Mouse (Mus musculus): ENCODE measurements around the gene Gm43518. TPM values are rescaled to one million over a fixed set of nuclear protein-coding genes. Genes with fewer than 3 reads are reported as not detected.

Gm43518 gene
- polyA plus RNA-seq, 1 experiment = 12.3 TPM

DNA sequence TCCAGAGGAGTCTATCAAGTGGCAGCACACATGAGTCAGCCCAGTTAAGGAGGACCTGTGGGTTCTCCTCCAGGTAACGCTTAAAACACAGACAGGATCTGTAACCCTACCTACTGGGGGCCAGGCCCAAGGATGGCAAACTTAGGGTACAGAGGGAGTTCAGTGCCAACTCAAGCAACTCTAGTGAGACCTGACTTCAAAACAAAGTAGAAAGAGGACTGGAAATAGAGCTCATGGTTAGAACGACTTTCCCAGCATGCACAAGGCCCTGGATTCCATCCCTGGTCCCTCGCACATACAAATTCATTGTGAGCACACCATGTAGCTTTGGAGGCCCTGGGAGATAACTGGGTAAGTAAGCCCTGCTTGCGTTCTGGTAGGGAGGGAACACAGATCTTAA, 43.4 kb downstream of the Gm43518 start:
- H3K27ac ChIP-seq (ENCODE audit: control insufficient read depth, insufficient read depth, low read depth, low read length) = no peak overlapping the region
- H3K36me3 ChIP-seq (ENCODE audit: control insufficient read depth, insufficient read depth, low read length) = 0 out of 2 replicates have a peak, but pooled peaks cover 1% of the 10 kb centered on the region
- TF ChIP-seq CTCF (IDR thresholded peaks at IDR 0.05; ENCODE audit: control insufficient read depth, insufficient read depth, insufficient replicate concordance, low read depth, low read length) = no peak
- TF ChIP-seq POLR2A (IDR thresholded peaks at IDR 0.05; ENCODE audit: control insufficient read depth, low read depth, low read length) = no peak
- no peak overlapping the region for H3K4me3 ChIP-seq (ENCODE audit: control insufficient read depth, low read depth, low read length)
- no peaks in the 10 kb centered on the region for H3K27me3 ChIP-seq (ENCODE audit: control insufficient read depth, insufficient read depth, low read length)
- peaks cover 10% of the 10 kb centered on the region for H3K4me1 ChIP-seq (ENCODE audit: control insufficient read depth, insufficient read depth, low read length)

DNA sequence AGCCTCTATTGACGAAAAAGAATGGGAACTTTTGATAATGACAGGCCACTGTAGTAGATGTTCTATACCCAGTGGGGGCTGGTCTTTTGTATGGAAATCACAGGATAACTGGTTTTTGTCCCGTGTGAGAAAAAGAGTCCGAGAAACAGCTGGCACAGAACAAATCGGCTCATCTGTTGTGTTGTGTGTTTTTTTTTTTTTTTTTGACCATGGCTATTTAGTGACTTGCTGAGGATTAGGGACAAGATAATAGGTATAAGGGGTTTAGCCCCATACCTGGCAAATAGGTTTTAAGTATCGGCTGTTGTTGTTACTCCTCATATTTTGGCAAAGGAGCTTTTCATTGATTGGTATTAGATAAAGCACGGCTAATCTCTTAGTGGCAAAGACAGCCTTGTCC, 45.2 kb downstream of the Gm43518 start:
- H3K36me3 ChIP-seq (ENCODE audit: control insufficient read depth, insufficient read depth, low read length) = 0 out of 2 replicates have a peak, but pooled peaks cover 1% of the 10 kb centered on the region
- H3K27ac ChIP-seq (ENCODE audit: control insufficient read depth, insufficient read depth, low read depth, low read length) = no peak overlapping the region
- no peak for TF ChIP-seq CTCF (IDR thresholded peaks at IDR 0.05; ENCODE audit: control insufficient read depth, insufficient read depth, insufficient replicate concordance, low read depth, low read length)
- TF ChIP-seq POLR2A (IDR thresholded peaks at IDR 0.05; ENCODE audit: control insufficient read depth, low read depth, low read length) = no peak
- H3K4me3 ChIP-seq (ENCODE audit: control insufficient read depth, low read depth, low read length) = no peak overlapping the region
- H3K27me3 ChIP-seq (ENCODE audit: control insufficient read depth, insufficient read depth, low read length) = no peaks in the 10 kb centered on the region
- peaks cover 10% of the 10 kb centered on the region for H3K4me1 ChIP-seq (ENCODE audit: control insufficient read depth, insufficient read depth, low read length)

DNA sequence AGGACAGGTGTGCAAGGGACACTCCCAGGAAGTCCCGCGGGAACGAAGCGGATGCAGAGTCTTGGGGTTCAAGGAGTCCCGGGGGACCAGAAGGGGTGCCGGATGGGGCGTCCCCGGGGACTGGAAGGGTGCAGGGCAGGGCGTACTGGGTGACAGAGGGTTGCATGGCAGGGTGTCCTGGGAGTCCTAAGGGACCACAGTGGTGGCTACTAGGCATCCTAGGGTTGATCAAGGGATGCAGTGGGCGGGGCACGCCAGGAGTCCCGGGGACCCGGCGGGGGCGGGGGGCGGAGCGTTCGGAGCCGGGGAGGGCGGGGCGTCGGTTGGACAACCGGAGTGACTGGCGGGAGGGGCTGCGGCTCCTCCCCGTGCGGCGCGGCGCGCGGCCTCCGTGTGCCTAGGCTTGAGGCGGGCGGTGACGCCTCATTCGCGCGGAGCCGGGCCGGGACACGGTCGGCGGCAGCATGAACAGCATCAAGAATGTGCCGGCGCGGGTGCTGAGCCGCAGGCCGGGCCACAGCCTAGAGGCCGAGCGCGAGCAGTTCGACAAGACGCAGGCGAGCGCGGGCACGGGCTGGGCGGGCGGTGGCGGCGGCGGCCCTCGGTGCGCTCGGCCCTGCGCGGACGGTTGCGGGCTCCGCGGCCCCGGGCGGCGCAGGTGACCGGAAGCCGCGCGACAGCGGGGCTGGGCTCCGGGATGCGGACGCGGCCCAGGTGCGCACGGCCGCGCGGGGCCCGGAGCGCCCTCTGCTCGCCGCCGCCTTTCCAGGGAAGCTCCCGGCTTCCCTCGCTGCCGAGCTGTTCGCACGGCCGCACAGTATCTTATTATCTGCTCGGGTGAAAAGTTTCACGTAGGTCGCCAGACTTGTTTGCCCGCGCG, 46.3 kb downstream of the Gm43518 start, which contains the start of gene Hip1r:
Hip1r (plus strand) TSS at position 330 of the 880 bp plus-strand sequence.
- TF ChIP-seq POLR2A (IDR thresholded peaks at IDR 0.05; ENCODE audit: control insufficient read depth, low read depth, low read length) (no peak), CTCF (IDR thresholded peaks at IDR 0.05; ENCODE audit: control insufficient read depth, insufficient read depth, insufficient replicate concordance, low read depth, low read length) (no peak)
- Histone ChIP-seq H3K27ac (ENCODE audit: control insufficient read depth, insufficient read depth, low read depth, low read length) (peak within 1 kb of the TSS; percentile 73), H3K4me1 (ENCODE audit: control insufficient read depth, insufficient read depth, low read length) (peaks cover 10% of the 10 kb centered on the region), H3K36me3 (ENCODE audit: control insufficient read depth, insufficient read depth, low read length) (0 out of 2 replicates have a peak, but pooled peaks cover 1% of the 10 kb centered on the region), H3K4me3 (ENCODE audit: control insufficient read depth, low read depth, low read length) (peak within 1 kb of the TSS; percentile 95), H3K27me3 (ENCODE audit: control insufficient read depth, insufficient read depth, low read length) (no peaks in the 10 kb centered on the region)

DNA sequence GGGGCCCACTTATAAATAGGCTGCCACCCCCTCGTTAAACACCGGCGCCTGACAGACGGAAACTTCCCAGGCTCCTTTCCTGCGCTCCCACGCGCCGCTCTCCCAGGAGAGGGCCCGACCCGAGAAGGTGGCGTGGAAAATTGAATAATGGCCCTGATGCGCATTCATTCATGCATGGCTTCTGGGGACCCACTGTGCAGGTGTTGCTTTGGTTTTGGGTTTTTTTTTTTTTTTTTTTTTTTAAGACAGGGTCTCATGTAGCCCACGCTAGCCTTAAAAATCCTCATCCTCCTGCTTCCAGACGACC, 46.9 kb downstream of the Gm43518 start:
- no peaks in the 10 kb centered on the region for H3K27me3 ChIP-seq (ENCODE audit: control insufficient read depth, insufficient read depth, low read length)
- peaks cover 10% of the 10 kb centered on the region for H3K4me1 ChIP-seq (ENCODE audit: control insufficient read depth, insufficient read depth, low read length)
- no peak overlapping the region for H3K27ac ChIP-seq (ENCODE audit: control insufficient read depth, insufficient read depth, low read depth, low read length)
- peak overlapping the region; percentile 95 for H3K4me3 ChIP-seq (ENCODE audit: control insufficient read depth, low read depth, low read length)
- no peak for TF ChIP-seq POLR2A (IDR thresholded peaks at IDR 0.05; ENCODE audit: control insufficient read depth, low read depth, low read length)
- no peak for TF ChIP-seq CTCF (IDR thresholded peaks at IDR 0.05; ENCODE audit: control insufficient read depth, insufficient read depth, insufficient replicate concordance, low read depth, low read length)
- H3K36me3 ChIP-seq (ENCODE audit: control insufficient read depth, insufficient read depth, low read length) = 0 out of 2 replicates have a peak, but pooled peaks cover 1% of the 10 kb centered on the region

DNA sequence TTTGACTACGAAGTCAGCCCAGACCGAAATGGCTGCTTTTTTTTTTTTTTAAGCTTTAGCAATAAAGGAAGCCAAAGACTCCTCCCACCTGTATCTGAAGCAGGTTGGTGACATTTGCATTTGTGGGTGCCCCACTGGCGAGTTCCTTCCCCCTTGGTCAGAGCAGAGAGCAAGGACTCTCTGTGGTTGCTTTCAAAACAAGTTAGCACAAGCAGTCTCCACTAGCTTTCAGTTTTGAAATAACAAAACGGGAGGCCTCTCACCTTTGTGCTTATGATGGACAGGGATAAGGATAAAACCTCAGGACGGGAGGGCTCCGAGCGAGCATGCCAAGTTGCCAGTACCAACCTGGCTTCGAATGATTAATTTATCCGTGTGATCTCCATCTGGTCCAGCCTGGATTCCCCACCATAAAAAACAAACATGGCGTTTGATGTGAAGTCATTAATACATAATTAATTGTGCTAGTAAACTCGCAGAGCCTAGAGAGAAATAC, 47.4 kb downstream of the Gm43518 start:
- TF ChIP-seq CTCF (IDR thresholded peaks at IDR 0.05; ENCODE audit: control insufficient read depth, insufficient read depth, insufficient replicate concordance, low read depth, low read length) (no peak), POLR2A (IDR thresholded peaks at IDR 0.05; ENCODE audit: control insufficient read depth, low read depth, low read length) (no peak)
- no peak overlapping the region for H3K27ac ChIP-seq (ENCODE audit: control insufficient read depth, insufficient read depth, low read depth, low read length)
- no peaks in the 10 kb centered on the region for H3K36me3 ChIP-seq (ENCODE audit: control insufficient read depth, insufficient read depth, low read length)
- no peaks in the 10 kb centered on the region for H3K27me3 ChIP-seq (ENCODE audit: control insufficient read depth, insufficient read depth, low read length)
- H3K4me3 ChIP-seq (ENCODE audit: control insufficient read depth, low read depth, low read length) = no peak overlapping the region
- H3K4me1 ChIP-seq (ENCODE audit: control insufficient read depth, insufficient read depth, low read length) = peaks cover 10% of the 10 kb centered on the region

DNA sequence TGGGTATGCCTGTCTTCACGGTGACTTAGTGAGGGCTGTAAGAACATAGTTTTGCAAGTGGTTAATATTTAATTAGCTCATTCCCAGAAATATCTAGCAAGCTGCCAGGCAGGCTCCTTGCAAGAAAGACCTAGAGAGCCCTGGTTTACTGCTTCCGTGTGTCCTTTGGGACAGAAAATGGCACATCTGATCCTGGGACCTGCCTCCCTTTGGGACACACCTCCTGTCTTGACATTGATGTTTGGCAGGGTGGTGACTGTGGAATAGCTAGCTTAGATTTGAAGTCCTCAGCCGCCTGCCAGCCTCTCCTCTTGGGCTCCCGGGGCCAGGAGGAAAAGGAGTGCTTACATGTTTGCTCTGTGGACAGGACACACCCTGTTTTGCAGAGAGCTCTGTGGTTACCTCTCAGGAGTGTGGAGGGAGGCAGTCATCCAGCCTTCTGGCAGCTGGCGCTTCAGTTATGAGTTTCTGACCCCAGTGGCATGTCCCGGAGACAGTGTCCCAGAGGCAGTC, 48.5 kb downstream of the Gm43518 start:
- TF ChIP-seq CTCF (IDR thresholded peaks at IDR 0.05; ENCODE audit: control insufficient read depth, insufficient read depth, insufficient replicate concordance, low read depth, low read length) (no peak), POLR2A (IDR thresholded peaks at IDR 0.05; ENCODE audit: control insufficient read depth, low read depth, low read length) (no peak)
- peaks cover 10% of the 10 kb centered on the region for H3K4me1 ChIP-seq (ENCODE audit: control insufficient read depth, insufficient read depth, low read length)
- no peak overlapping the region for H3K27ac ChIP-seq (ENCODE audit: control insufficient read depth, insufficient read depth, low read depth, low read length)
- no peaks in the 10 kb centered on the region for H3K27me3 ChIP-seq (ENCODE audit: control insufficient read depth, insufficient read depth, low read length)
- no peak overlapping the region for H3K4me3 ChIP-seq (ENCODE audit: control insufficient read depth, low read depth, low read length)
- no peaks in the 10 kb centered on the region for H3K36me3 ChIP-seq (ENCODE audit: control insufficient read depth, insufficient read depth, low read length)

DNA sequence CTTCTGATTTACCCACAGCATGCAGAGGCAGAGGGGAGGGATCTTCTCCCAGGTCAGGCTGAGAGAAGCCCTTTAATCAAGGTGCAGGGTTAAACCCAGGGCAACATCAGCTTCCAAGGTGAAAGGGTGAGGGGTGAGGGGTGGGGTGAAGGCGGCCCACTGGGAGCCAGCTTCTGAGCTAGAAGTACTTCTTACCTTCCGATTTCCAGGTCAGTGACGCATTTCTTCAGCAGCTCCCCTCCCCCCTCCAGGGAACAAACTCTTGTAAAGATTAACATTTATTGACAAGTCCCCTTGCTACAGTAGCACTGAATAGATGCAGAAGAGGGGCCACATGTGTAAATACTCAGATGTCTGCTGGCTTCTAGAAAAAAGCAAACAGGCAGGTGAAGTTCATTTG, 50.0 kb downstream of the Gm43518 start:
- Histone ChIP-seq H3K36me3 (ENCODE audit: control insufficient read depth, insufficient read depth, low read length) (no peaks in the 10 kb centered on the region), H3K27ac (ENCODE audit: control insufficient read depth, insufficient read depth, low read depth, low read length) (no peak overlapping the region), H3K27me3 (ENCODE audit: control insufficient read depth, insufficient read depth, low read length) (no peaks in the 10 kb centered on the region), H3K4me1 (ENCODE audit: control insufficient read depth, insufficient read depth, low read length) (peaks cover 10% of the 10 kb centered on the region), H3K4me3 (ENCODE audit: control insufficient read depth, low read depth, low read length) (no peak overlapping the region)
- no peak for TF ChIP-seq POLR2A (IDR thresholded peaks at IDR 0.05; ENCODE audit: control insufficient read depth, low read depth, low read length)
- no peak for TF ChIP-seq CTCF (IDR thresholded peaks at IDR 0.05; ENCODE audit: control insufficient read depth, insufficient read depth, insufficient replicate concordance, low read depth, low read length)
